Mouse (Mus musculus) brain, adult 2 months (tissue): ENCODE measurements around the gene Neurl3.

Source experiments
- DNase-seq: peaks from one replicate; pipeline ENCODE4 v3.0.0; 2011; ENCODE audit warnings: low read depth, low spot score

Neurl3 gene

GRCm38 (mm10) chr1:36298107-36298506 lies 23.6 kb upstream of the Neurl3 start:
- DNase-seq, result no peak

GRCm38 (mm10) chr1:36296466-36297149 lies 22.1 kb upstream of the Neurl3 start:
- peak; percentile 87 for DNase-seq

- no peak for DNase-seq
These were observed 19.9 kb upstream of the Neurl3 start for GRCm38 (mm10) chr1:36294402-36294801.

- no peak for DNase-seq
These were observed 19.0 kb upstream of the Neurl3 start for GRCm38 (mm10) chr1:36293470-36293869.

GRCm38 (mm10) chr1:36281849-36282248 lies 7.4 kb upstream of the Neurl3 start:
- no peak for DNase-seq

GRCm38 (mm10) chr1:36280938-36281337 lies 6.5 kb upstream of the Neurl3 start:
- no peak for DNase-seq

- peak; percentile 83 for DNase-seq
These were observed 4.7 kb upstream of the Neurl3 start for GRCm38 (mm10) chr1:36279202-36279601.

- DNase-seq, result peak; percentile 70
These were observed 3.0 kb upstream of the Neurl3 start for GRCm38 (mm10) chr1:36277267-36278060.

GRCm38 (mm10) chr1:36275635-36276389 lies 1.3 kb upstream of the Neurl3 start:
- DNase-seq, result no peak

GRCm38 (mm10) chr1:36273288-36273687 lies 1.2 kb downstream of the Neurl3 start:
- no peak for DNase-seq

GRCm38 (mm10) chr1:36272546-36272945 lies 1.9 kb downstream of the Neurl3 start:
- no peak for DNase-seq

GRCm38 (mm10) chr1:36271516-36272230 lies 2.8 kb downstream of the Neurl3 start:
- no peak for DNase-seq

- DNase-seq, result peak; percentile 34
These were observed 3.8 kb downstream of the Neurl3 start for GRCm38 (mm10) chr1:36270666-36271065.

- no peak for DNase-seq
These were observed 5.2 kb downstream of the Neurl3 start for GRCm38 (mm10) chr1:36269121-36269795.

GRCm38 (mm10) chr1:36267595-36267994 lies 6.9 kb downstream of the Neurl3 start:
- no peak for DNase-seq

GRCm38 (mm10) chr1:36266293-36266692 lies 8.2 kb downstream of the Neurl3 start:
- peak; percentile 95 for DNase-seq

GRCm38 (mm10) chr1:36263833-36264488 lies 10.5 kb downstream of the Neurl3 start:
- DNase-seq, result peak; percentile 58

GRCm38 (mm10) chr1:36261708-36262504 lies 12.6 kb downstream of the Neurl3 start:
- peak; percentile 51 for DNase-seq

- no peak for DNase-seq
These were observed 14.1 kb downstream of the Neurl3 start for GRCm38 (mm10) chr1:36260418-36260817.

- DNase-seq, result no peak
These were observed 15.2 kb downstream of the Neurl3 start for GRCm38 (mm10) chr1:36259281-36259680.
